Mouse (Mus musculus) neural tube, embryonic 14.5 days (tissue): ENCODE data around the gene Tpra1. TPM values are rescaled to one million over a fixed set of nuclear protein-coding genes. Genes with fewer than 3 reads are reported as not detected.

ENCODE experiments used
- ATAC-seq: fragments of 200-750 bp; cut with Nextera tagmentation; 2 replicates; pipeline ENCODE4 v1.8.0; 2017; ENCODE audit warnings: low read depth, mild to moderate bottlenecking, moderate TSS enrichment, moderate library complexity
- H3K27ac ChIP-seq: fragments of 300-500 bp; sonication (generic); 2 replicates; pipeline ENCODE4 v1.5.1; 2014; ENCODE audit warnings: low read depth, mild to moderate bottlenecking, control low read depth, low read length, moderate library complexity, mixed read lengths
- H3K27me3 ChIP-seq: fragments of 300-500 bp; sonication (generic); 2 replicates; pipeline ENCODE4 v1.6.1; 2014; ENCODE audit warnings: low read length; ENCODE audit not compliant: control insufficient read depth, insufficient read depth
- H3K36me3 ChIP-seq: fragments of 300-500 bp; sonication (generic); 2 replicates; pipeline ENCODE4 v1.6.1; 2014; ENCODE audit warnings: low read length, mixed read lengths; ENCODE audit not compliant: control insufficient read depth, insufficient read depth
- H3K4me1 ChIP-seq: fragments of 300-500 bp; sonication (generic); 2 replicates; pipeline ENCODE4 v1.6.1; 2014; ENCODE audit warnings: low read length; ENCODE audit not compliant: control insufficient read depth, insufficient read depth
- H3K4me2 ChIP-seq: fragments of 300-500 bp; sonication (generic); 2 replicates; pipeline ENCODE4 v1.6.1; 2014; ENCODE audit warnings: mild to moderate bottlenecking, low read depth, low read length, control low read depth
- H3K4me3 ChIP-seq: fragments of 300-500 bp; sonication (generic); 2 replicates; pipeline ENCODE4 v1.5.1; 2014; ENCODE audit warnings: low read depth, low read length, control low read depth, mixed read lengths
- H3K9ac ChIP-seq: fragments of 300-500 bp; sonication (generic); replicated peaks from 2 replicates; pipeline ENCODE4 v1.6.1; 2014; ENCODE audit warnings: low read depth, mild to moderate bottlenecking, control low read depth, low read length, mixed read lengths
- H3K9me3 ChIP-seq: fragments of 300-500 bp; sonication (generic); 2 replicates; pipeline ENCODE4 v1.6.1; 2016; ENCODE audit warnings: low read length; ENCODE audit not compliant: control insufficient read depth
- WGBS: fragments of 180-500 bp; shearing (Covaris S2); extraction: QIAGEN DNeasy Blood & Tissue Kit; methylation state at CpG from one replicate; pipeline ENCODE4 v1.1.7; 2014; 5-methylcytosine and 5-hydroxymethylcytosine counted together
- polyA plus RNA-seq: library from polyadenylated mRNA; unstranded; fragments of >200 nt; fragmentation: Nextera tagmentation; extraction: Ambion mirVana; gene quantifications from 2 replicates; pipeline ENCODE4 v1.2.1, GENCODE M21; 2014

The Tpra1 gene
- polyA plus RNA-seq, 1 experiment from 2014 or later, result 58.0 TPM

DNA sequence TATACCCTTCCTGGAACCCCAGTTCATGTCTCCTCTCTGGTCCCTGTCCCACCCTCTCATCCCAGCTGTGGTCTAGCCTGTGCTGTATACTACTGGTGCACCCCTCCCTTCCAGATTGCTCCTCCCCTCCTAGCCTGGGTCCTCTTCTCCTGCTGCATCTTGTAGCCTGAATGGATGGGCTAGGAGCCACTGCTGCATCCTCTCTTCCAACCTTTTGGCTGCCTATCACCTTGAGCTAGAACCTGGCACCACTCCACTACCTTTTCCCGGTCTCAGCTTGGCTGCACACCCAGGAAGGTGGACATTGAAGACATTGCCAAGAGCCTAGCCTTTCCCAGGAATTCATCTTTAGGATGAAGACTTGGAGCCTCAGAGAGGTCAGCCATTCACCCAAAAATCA, 26.0 kb downstream of the Tpra1 start:
- no peak overlapping the region for H3K4me2 ChIP-seq
- 86% methylated on average over 1 of the region's 1 CpGs for WGBS
- no peak overlapping the region for H3K27ac ChIP-seq
- H3K36me3 ChIP-seq, result no peaks in the 10 kb centered on the region
- H3K27me3 ChIP-seq, result no peaks in the 10 kb centered on the region
- peaks cover 27% of the 10 kb centered on the region for H3K4me1 ChIP-seq
- no peak overlapping the region for H3K4me3 ChIP-seq
- H3K9ac ChIP-seq, result no peak overlapping the region
- no peaks in the 10 kb centered on the region for H3K9me3 ChIP-seq
- no peak for ATAC-seq

DNA sequence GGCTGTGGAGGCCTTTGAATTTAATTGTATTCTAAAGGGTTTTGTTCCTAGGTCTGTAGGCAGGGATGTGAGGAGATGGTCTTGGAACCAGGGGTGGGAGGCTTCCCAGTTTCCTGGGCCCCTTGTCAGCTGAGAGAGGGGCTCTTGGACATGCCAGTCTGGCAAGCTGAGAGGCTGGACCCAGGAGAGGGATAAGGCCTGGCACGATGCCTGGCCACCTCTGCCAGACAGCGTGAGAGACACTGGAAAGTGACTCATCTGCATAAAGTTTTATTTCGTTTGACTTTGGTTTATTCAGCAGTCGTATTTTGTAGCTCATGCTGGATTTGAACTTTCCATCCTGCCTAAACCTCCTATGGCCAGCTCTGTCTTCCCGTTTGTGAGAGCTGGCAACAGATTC, 26.5 kb downstream of the Tpra1 start:
- H3K36me3 ChIP-seq, result no peaks in the 10 kb centered on the region
- H3K27me3 ChIP-seq, result no peaks in the 10 kb centered on the region
- no peak overlapping the region for H3K4me2 ChIP-seq
- no peaks in the 10 kb centered on the region for H3K9me3 ChIP-seq
- H3K4me3 ChIP-seq, result no peak overlapping the region
- no peak overlapping the region for H3K27ac ChIP-seq
- no peak overlapping the region for H3K9ac ChIP-seq
- WGBS, result 48% methylated on average over 5 of the region's 5 CpGs
- peaks cover 27% of the 10 kb centered on the region for H3K4me1 ChIP-seq
- no peak for ATAC-seq

DNA sequence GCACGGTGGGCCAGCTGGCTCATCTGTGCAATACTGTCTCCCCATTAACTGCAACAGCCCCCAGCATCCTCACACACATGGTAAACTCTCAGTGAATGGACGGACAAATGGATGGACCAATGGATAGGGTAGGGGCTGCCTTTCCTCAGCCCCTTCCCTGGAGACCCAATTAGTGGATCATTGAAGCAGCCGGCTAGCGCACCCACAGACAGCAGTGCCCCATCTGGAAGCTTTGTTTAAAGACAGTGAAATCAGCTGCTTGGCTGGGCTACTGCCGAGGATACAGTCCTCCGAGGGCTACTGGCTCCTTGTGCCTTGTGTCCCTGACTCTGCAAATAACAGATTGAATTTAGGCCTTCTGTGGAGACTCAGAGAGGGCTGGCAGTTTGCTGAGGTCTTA, 27.4 kb downstream of the Tpra1 start:
- H3K9ac ChIP-seq, result no peak overlapping the region

DNA sequence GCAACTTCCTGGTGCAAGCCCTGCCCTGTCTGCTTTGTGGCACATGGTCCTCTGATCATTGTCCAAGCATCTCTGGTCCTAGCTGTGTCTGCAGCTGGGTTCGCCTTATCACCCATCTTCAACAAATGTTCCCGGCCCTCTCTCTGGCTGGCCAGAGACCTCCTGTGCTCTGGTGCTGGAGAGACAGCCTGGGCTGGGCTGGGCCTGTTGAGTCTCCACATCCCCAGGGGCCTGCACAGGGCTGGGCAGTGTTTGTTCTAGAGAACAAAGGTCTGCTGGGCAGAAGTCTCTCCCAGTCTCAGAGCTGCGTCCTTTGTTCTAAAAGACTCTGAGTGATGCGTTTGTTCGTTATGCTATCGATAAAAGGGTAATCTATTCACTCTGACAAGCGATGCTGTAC, 28.0 kb downstream of the Tpra1 start:
- Histone ChIP-seq H3K9ac (no peak overlapping the region; the same call in 1 of the 2 replicates), H3K27me3 (no peaks in the 10 kb centered on the region), H3K4me3 (no peak overlapping the region), H3K4me2 (no peak overlapping the region), H3K36me3 (no peaks in the 10 kb centered on the region), H3K9me3 (no peaks in the 10 kb centered on the region), H3K27ac (peak overlapping the region; percentile 60), H3K4me1 (peaks cover 21% of the 10 kb centered on the region)
- WGBS, result 30% methylated on average over 7 of the region's 7 CpGs
- no peak for ATAC-seq

More for the DNA sequence above, 27.4 kb downstream of the Tpra1 start:
- peak; percentile 3; the same call in 1 of the 2 replicates for ATAC-seq
- WGBS, result 27% methylated on average over 6 of the region's 6 CpGs
- H3K4me1 ChIP-seq, result peaks cover 24% of the 10 kb centered on the region
- no peaks in the 10 kb centered on the region for H3K27me3 ChIP-seq
- H3K36me3 ChIP-seq, result no peaks in the 10 kb centered on the region
- H3K4me2 ChIP-seq, result no peak overlapping the region
- H3K4me3 ChIP-seq, result no peak overlapping the region
- no peaks in the 10 kb centered on the region for H3K9me3 ChIP-seq
- peak overlapping the region; percentile 60 for H3K27ac ChIP-seq

DNA sequence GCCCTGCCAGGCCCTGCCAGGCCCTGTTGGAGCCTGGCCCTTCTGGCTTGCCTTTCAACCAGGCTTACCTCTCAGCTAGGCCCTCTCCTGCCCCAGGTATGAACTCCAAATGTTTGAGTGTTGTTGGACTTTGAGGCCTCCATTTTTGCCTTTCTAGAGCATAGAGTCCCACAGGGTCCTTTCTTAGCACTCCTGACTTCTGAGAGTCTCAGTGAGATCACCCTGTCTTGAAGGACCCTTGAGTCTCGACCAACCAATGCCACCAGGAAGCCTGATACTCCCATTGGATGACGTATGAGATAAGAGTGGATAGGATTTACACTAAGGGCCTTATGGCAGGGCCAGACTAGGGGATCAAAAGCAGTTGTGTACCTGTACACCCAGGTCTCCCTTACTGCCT, 29.4 kb downstream of the Tpra1 start:
- H3K9ac ChIP-seq, result no peak overlapping the region
- H3K9me3 ChIP-seq, result no peaks in the 10 kb centered on the region
- no peak overlapping the region for H3K4me2 ChIP-seq
- no peak for ATAC-seq
- H3K4me3 ChIP-seq, result no peak overlapping the region
- H3K27me3 ChIP-seq, result no peaks in the 10 kb centered on the region
- H3K36me3 ChIP-seq, result no peaks in the 10 kb centered on the region
- no peak overlapping the region for H3K27ac ChIP-seq
- 93% methylated on average over 2 of the region's 2 CpGs for WGBS
- peaks cover 13% of the 10 kb centered on the region; the same call in 1 of the 2 replicates for H3K4me1 ChIP-seq

DNA sequence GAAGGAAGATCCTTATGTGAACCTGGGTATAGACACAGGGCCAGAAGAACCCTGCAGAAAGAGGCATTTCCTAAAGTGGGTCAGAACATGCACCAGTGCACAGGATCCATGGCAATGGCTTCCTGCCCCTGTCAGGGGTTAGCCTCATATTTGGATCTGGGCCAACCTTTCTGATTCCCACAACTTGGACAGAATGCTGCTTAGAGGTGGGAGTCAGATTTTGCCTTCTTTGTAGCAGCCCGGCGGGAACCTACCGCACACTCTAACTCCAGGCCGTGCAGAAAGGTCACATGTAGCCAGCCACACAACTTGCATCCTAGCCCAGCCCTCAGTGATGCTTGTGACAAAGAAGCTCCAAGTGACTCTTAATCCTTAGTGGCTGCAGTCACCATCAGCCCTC, 32.1 kb downstream of the Tpra1 start:
- Histone ChIP-seq H3K9ac (no peak overlapping the region), H3K36me3 (no peaks in the 10 kb centered on the region), H3K4me2 (no peak overlapping the region), H3K4me3 (no peak overlapping the region), H3K27ac (no peak overlapping the region), H3K4me1 (peaks cover 15% of the 10 kb centered on the region; the same call in 1 of the 2 replicates), H3K27me3 (no peaks in the 10 kb centered on the region), H3K9me3 (no peaks in the 10 kb centered on the region)
- ATAC-seq, result no peak
- 59% methylated on average over 4 of the region's 4 CpGs for WGBS

DNA sequence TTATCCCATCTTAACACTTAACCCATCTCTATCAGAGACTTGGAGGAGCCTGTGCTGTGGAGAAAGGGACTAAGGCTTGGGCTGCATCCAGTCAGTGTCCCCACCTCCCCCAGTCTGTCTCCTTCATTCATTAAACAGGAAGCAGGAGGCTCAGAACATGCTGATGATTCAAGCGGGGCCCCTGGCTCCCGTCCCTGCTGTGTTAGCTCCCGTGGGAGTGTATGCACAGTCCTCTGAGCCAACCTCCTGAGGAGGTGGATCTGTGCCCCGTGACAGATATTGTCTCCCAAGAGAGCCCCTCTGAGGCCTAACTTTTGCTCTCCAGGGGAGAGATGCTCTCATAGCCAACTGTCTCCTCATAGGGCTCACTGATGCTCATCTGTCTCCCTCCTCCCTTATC, 32.8 kb downstream of the Tpra1 start:
- Histone ChIP-seq H3K27me3 (no peaks in the 10 kb centered on the region), H3K9ac (no peak overlapping the region), H3K36me3 (no peaks in the 10 kb centered on the region), H3K27ac (no peak overlapping the region), H3K4me1 (peaks cover 12% of the 10 kb centered on the region; the same call in 1 of the 2 replicates), H3K4me2 (no peak overlapping the region), H3K9me3 (no peaks in the 10 kb centered on the region), H3K4me3 (no peak overlapping the region)
- WGBS, result 20% methylated on average over 4 of the region's 4 CpGs
- no peak for ATAC-seq

DNA sequence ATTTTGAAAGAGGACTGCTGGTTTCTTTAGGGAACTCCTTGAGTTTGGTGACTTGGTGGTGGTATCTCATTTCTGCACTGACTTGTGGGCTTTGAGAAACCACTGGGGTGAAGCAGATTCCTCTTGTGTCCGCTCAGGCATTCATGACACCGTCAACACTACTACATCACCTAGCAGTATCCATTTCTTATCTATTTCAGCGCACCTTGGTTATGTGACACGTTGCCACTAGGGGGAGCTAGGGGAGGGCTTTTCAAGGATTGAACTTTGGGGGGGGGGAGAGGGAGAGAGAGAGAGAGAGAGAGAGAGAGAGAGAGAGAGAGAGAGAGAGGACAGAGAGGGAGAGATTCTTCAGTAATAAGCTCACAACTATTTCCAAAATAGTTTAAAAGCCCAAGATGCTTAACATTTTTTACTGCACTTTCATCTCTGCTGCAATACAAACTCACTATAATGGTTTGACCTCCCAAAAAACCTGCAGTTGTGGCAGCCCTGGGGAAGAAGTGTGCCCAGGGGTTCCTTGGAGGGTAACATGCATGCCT, 33.8 kb downstream of the Tpra1 start:
- Histone ChIP-seq H3K27ac (no peak overlapping the region), H3K4me2 (no peak overlapping the region), H3K27me3 (no peaks in the 10 kb centered on the region), H3K9me3 (no peaks in the 10 kb centered on the region), H3K4me3 (no peak overlapping the region), H3K9ac (no peak overlapping the region), H3K4me1 (peaks cover 9% of the 10 kb centered on the region; the same call in 1 of the 2 replicates), H3K36me3 (no peaks in the 10 kb centered on the region)
- no peak for ATAC-seq
- WGBS, result 14% methylated on average over 4 of the region's 4 CpGs

DNA sequence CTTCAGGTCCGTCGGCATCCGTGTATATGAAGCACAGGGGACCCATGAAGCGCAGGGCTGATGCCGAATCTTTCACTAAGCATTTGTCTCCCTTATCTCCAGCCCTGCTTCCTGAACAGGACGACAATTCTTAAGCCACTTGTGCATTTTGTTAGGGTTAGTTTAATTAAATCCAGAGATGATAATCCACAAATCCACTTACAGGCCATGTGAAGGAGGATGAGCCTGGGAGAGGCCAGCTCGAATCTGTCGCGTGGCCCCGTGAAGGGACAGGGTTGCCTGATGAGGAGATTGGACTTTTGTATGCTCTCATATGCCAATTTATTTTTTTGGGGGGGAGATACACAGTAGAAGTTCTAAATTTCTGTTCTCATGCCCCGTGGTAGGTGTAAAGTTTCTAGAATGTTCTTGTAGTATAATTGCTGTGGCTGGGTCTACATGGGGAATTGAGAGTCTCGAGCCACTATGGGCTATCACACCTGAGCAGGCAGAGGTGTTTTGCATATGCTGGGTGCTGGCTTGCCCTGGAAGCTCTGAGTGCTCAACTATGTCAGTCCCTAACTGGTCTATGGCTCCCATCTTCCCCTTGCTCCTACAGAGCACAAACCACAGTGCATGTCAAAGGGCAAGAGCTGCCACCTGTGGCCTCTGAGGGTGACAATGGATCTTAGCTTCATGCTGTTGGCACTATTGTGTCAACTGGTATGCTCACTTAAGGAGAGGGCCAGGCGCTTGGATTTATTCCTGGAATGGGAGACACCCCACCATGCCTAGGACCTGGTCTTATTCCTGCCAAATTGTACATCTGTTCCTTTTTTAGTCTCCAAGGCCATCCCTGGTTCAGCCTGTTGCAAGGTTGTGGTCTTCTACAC, 34.5 kb downstream of the Tpra1 start:
- no peak overlapping the region for H3K4me3 ChIP-seq
- no peaks in the 10 kb centered on the region for H3K27me3 ChIP-seq
- ATAC-seq, result no peak
- H3K9ac ChIP-seq, result no peak overlapping the region
- H3K27ac ChIP-seq, result no peak overlapping the region
- WGBS, result 58% methylated on average over 13 of the region's 13 CpGs
- H3K9me3 ChIP-seq, result no peaks in the 10 kb centered on the region
- H3K4me1 ChIP-seq, result peaks cover 9% of the 10 kb centered on the region; the same call in 1 of the 2 replicates
- no peaks in the 10 kb centered on the region for H3K36me3 ChIP-seq
- H3K4me2 ChIP-seq, result no peak overlapping the region
